Mouse (Mus musculus): ENCODE data around the gene Bckdhb. TPM values are rescaled to one million over a fixed set of nuclear protein-coding genes. Genes with fewer than 3 reads are reported as not detected.

Gene Bckdhb
- polyA plus RNA-seq, 1 experiment from 2014 or later, result 38.4 TPM

DNA sequence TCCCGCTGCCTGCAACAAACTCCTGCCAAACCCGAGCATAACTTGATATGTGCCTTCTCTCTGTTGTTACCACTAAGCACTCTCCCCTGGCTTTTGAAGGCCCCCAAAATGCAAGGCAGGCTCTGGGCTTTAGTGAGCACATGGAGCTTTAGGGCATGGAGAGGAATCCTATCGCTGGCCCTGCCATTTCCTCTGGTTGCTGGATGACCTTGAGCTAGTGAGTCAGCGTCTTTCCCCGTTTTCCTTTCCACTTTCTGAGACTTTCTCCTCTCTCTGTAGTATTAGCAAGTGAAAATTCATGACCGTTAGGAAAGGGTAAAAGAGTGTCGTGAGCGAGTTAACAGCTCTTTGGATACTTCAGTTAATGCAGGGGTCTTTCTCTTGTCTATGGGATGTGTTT, 111.1 kb downstream of the Bckdhb start:
- peaks cover 24% of the 10 kb centered on the region for H3K4me1 ChIP-seq (replicated peaks)
- no peaks in the 10 kb centered on the region for H3K36me3 ChIP-seq
- 95% methylated on average over 8 of the region's 8 CpGs for WGBS
- H3K4me2 ChIP-seq, result no peak overlapping the region
- ATAC-seq (ENCODE audit: low FRiP score, low read depth), result no peak
- no peak overlapping the region for H3K9ac ChIP-seq
- H3K9me3 ChIP-seq, result no peaks in the 10 kb centered on the region
- H3K27me3 ChIP-seq, result no peaks in the 10 kb centered on the region
- no peak overlapping the region for H3K4me3 ChIP-seq
- H3K27ac ChIP-seq (replicated peaks), result no peak overlapping the region

DNA sequence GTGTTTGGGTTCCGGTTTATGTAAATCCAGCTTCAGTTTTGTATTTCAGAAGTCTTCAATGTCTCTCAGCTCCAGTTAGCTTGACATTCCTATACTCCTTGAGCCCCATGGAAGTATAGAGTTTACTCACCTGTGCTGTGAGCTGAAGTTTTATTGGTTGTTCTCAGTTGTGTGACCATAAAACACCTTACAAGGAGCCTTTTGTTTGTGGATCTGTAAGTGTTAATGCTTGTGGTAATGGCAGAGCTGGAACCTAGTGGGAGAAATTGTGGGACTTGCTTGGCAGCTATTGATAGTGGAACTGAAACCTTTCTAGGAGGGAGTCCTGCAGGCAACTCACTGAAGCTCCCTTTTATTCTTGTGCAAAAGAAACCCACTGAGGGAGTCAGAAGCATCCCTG, 112.3 kb downstream of the Bckdhb start:
- no peak overlapping the region for H3K9ac ChIP-seq
- peaks cover 18% of the 10 kb centered on the region for H3K4me1 ChIP-seq (replicated peaks)
- WGBS, result 95% methylated on average over 1 of the region's 1 CpGs
- no peaks in the 10 kb centered on the region for H3K27me3 ChIP-seq
- H3K27ac ChIP-seq (replicated peaks), result no peak overlapping the region
- no peak overlapping the region for H3K4me3 ChIP-seq
- H3K4me2 ChIP-seq, result no peak overlapping the region
- ATAC-seq (ENCODE audit: low FRiP score, low read depth), result no peak
- H3K9me3 ChIP-seq, result no peaks in the 10 kb centered on the region
- no peaks in the 10 kb centered on the region for H3K36me3 ChIP-seq

DNA sequence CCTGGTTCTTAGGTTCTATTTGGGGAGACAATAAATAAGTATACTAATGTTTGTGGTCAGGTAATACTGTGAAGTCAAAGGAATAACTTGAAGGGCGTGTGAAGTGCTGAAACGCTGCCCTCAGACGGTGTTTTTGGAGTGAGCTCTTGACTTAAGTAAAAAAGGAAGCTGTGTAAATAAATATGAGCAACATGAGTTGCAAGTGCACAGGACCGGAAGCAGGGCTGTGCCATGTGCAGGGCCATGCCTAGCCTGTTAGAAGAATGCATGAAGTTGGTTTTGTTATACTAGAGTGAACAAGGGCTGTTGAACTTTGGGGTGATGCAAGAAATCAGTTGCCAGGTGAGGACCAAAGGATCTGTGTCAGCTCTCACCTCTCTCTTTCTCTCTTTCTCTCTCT, 114.0 kb downstream of the Bckdhb start:
- WGBS, result 88% methylated on average over 4 of the region's 4 CpGs
- Histone ChIP-seq H3K9ac (no peak overlapping the region), H3K9me3 (no peaks in the 10 kb centered on the region), H3K27ac (replicated peaks) (no peak overlapping the region), H3K4me2 (no peak overlapping the region), H3K36me3 (no peaks in the 10 kb centered on the region), H3K27me3 (no peaks in the 10 kb centered on the region), H3K4me1 (replicated peaks) (peaks cover under 1% of the 10 kb centered on the region), H3K4me3 (no peak overlapping the region)
- ATAC-seq (ENCODE audit: low FRiP score, low read depth), result no peak

DNA sequence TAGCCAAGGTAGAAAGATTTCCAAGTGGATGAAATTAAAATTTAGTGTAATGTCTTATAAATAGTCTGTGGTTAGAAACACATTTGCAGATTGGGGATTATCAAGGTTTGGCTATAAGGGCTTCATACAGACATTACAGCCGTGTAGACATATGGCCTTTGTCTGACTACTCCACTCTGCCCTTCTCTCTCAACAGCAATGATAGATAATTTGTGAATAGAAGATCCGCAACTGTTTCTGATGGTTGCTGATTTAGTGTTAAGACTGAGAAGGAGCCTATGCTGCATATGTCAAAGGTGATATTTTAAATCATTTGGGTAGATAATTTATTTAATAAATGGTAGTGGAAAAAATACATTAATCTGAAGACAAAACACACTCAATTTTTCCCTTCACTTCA, 115.4 kb downstream of the Bckdhb start:
- no peak overlapping the region for H3K4me3 ChIP-seq
- H3K9ac ChIP-seq, result no peak overlapping the region
- H3K27ac ChIP-seq (replicated peaks), result no peak overlapping the region
- WGBS, result 89% methylated on average over 2 of the region's 2 CpGs
- ATAC-seq (ENCODE audit: low FRiP score, low read depth), result no peak
- no peaks in the 10 kb centered on the region for H3K9me3 ChIP-seq
- no peaks in the 10 kb centered on the region for H3K36me3 ChIP-seq
- H3K4me1 ChIP-seq (replicated peaks), result no peaks in the 10 kb centered on the region
- no peak overlapping the region for H3K4me2 ChIP-seq
- H3K27me3 ChIP-seq, result no peaks in the 10 kb centered on the region

DNA sequence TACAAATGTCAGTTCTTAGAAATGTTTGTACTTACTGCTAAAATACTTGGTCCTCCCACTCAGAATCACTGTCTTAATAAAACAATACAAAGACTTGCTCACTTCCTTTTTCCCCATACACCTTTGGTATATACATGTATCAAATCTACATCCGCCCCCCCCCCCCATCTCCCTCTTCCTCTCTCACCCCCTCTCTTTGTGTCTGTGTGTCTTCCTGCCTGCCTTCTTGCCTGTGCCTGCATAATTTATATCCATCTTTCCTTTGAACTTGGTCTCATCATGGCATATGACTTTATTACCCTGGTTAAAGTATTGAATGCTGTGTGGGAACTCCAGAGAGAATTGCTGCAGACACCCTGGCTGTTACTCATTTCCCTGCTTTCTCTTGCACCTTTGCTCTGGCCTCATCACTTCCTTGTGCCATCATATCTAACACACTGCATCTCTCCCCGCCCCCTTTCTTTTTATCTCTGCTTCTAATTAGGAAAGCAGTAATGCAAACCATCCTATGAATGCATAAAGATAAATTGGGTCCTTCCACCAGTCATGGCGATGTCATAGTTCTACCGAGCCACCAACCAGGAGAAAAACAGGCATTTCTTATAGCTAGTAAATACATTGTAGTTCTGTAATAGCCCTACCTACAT, 116.8 kb downstream of the Bckdhb start:
- Histone ChIP-seq H3K4me1 (replicated peaks) (peaks cover under 1% of the 10 kb centered on the region; the same call in 1 of the 2 replicates), H3K4me2 (no peak overlapping the region), H3K4me3 (no peak overlapping the region), H3K9me3 (no peaks in the 10 kb centered on the region), H3K9ac (no peak overlapping the region), H3K27me3 (no peaks in the 10 kb centered on the region), H3K36me3 (no peaks in the 10 kb centered on the region), H3K27ac (replicated peaks) (no peak overlapping the region)
- ATAC-seq (ENCODE audit: low FRiP score, low read depth), result no peak
- WGBS, result 84% methylated on average over 4 of the region's 4 CpGs

DNA sequence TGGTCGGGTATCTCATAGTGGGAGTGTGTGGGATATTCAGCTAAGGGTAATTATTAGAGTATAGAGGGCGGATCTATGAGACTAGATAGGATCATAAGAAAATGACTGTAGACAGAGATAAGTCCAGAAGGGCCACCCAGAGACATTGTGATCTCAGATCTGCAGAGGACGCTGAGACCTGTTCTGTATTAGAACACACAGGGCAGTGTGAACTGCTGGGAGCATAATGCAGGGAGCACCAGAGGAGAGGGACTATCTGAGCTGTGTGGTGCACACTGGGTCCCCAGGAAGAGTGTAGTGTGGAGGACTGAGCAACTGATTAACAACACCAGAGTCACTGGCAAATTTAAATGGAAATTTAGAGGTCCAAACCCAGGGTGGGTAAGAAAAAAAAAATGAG, 117.6 kb downstream of the Bckdhb start:
- no peaks in the 10 kb centered on the region for H3K36me3 ChIP-seq

DNA sequence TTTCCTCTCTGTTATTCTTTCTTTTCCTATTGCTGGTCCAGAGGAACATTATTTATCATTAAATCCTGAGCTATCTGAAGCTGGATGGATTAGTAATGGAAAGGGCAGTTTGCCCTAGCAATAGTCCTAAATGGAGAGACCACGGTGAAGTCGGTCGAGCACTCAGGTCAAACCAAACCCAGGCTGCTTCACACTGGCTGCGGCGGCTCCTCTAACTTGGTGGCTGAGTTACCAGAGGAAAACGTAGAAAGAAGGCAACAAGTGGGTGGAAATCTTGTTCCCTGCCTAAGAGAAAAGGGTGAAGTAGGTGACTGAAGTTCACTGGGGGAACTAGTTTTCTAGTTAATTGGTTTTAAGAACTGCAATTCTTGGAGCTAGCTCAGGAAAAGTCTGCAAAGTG, 119.2 kb downstream of the Bckdhb start:
- Histone ChIP-seq H3K9ac (no peak overlapping the region), H3K27me3 (no peaks in the 10 kb centered on the region), H3K4me3 (no peak overlapping the region), H3K9me3 (no peaks in the 10 kb centered on the region), H3K27ac (replicated peaks) (no peak overlapping the region), H3K36me3 (no peaks in the 10 kb centered on the region), H3K4me2 (no peak overlapping the region), H3K4me1 (replicated peaks) (peaks cover 6% of the 10 kb centered on the region; the same call in 1 of the 2 replicates)
- ATAC-seq (ENCODE audit: low FRiP score, low read depth), result no peak
- 93% methylated on average over 6 of the region's 6 CpGs for WGBS

More for the DNA sequence above, 117.6 kb downstream of the Bckdhb start:
- no peak overlapping the region for H3K27ac ChIP-seq (replicated peaks)
- no peaks in the 10 kb centered on the region for H3K27me3 ChIP-seq
- H3K4me3 ChIP-seq, result no peak overlapping the region
- no peaks in the 10 kb centered on the region for H3K9me3 ChIP-seq
- no peak overlapping the region for H3K4me2 ChIP-seq
- ATAC-seq (ENCODE audit: low FRiP score, low read depth), result no peak
- 83% methylated on average over 3 of the region's 3 CpGs for WGBS
- no peak overlapping the region for H3K9ac ChIP-seq
- H3K4me1 ChIP-seq (replicated peaks), result peaks cover 6% of the 10 kb centered on the region; the same call in 1 of the 2 replicates

DNA sequence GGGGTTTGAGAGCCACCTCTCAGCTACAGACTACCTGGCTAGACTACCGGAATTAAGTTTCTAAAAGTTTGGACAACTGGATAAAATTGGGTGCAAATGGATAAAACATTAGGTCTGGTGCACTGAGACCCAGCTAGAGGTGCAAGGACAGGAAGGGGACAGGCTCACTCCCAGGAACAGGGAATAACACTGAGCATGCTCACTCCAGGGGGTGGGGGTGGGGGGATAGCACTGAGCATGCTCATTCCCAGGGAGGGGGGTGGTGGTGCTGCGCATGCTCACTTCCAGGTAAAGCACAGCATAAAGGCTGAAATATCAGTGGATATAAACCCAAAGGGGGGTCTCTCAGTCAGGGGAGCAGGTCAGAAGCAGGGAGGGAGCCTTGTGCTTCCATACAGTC, 120.7 kb downstream of the Bckdhb start:
- H3K36me3 ChIP-seq, result no peaks in the 10 kb centered on the region
- WGBS, result 98% methylated on average over 2 of the region's 2 CpGs
- H3K4me2 ChIP-seq, result no peak overlapping the region
- H3K4me1 ChIP-seq (replicated peaks), result peaks cover 6% of the 10 kb centered on the region; the same call in 1 of the 2 replicates
- H3K27ac ChIP-seq (replicated peaks), result no peak overlapping the region
- ATAC-seq (ENCODE audit: low FRiP score, low read depth), result no peak
- H3K9me3 ChIP-seq, result no peaks in the 10 kb centered on the region
- no peak overlapping the region for H3K4me3 ChIP-seq
- no peaks in the 10 kb centered on the region for H3K27me3 ChIP-seq
- H3K9ac ChIP-seq, result no peak overlapping the region

DNA sequence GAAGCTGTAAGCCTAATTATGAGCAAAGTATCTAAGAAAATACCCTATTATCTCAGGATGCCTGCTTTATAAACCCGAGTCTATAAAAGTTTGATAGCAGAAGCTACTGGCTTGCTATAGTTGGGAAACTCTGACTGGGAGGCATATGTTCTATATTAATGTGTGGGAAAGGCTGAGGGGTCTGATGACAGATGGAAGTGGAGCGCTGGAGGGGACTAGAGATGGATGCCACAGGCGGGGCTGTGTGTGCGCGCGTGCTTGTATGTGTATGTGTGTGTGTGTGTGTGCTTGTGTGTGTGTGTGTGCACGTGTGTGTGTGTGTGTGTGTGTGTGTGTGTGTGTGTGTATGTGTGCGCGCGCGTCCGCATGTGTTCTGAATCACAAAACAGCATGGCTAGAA, 121.4 kb downstream of the Bckdhb start:
- peak; percentile 58; the same call in 1 of the 2 replicates for ATAC-seq (ENCODE audit: low FRiP score, low read depth)
- peaks cover 6% of the 10 kb centered on the region; the same call in 1 of the 2 replicates for H3K4me1 ChIP-seq (replicated peaks)
- no peak overlapping the region for H3K4me3 ChIP-seq
- no peaks in the 10 kb centered on the region for H3K27me3 ChIP-seq
- no peak overlapping the region for H3K9ac ChIP-seq
- H3K4me2 ChIP-seq, result no peak overlapping the region
- WGBS, result 76% methylated on average over 12 of the region's 12 CpGs
- no peaks in the 10 kb centered on the region for H3K36me3 ChIP-seq
- H3K9me3 ChIP-seq, result no peaks in the 10 kb centered on the region
- no peak overlapping the region for H3K27ac ChIP-seq (replicated peaks)

DNA sequence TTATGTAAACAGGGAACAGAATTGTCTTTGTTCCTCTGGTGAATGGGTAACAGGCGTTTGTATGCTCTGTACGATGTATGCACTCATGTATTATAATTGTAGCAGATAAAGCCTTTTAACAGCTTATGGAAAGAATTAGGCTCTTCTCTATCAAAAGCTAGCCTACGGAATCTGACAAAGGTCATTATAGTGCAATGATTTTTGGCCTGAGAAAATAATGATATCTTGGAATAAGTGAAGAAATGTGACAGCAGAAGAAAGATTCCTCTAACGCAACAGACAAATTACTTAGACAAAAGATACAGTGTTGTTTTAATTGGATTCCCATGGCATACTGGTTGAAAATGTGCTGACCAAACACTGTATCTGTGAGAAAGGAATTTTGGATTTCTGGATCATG, 122.0 kb downstream of the Bckdhb start:
- Histone ChIP-seq H3K27me3 (no peaks in the 10 kb centered on the region), H3K4me1 (replicated peaks) (peaks cover 6% of the 10 kb centered on the region; the same call in 1 of the 2 replicates), H3K36me3 (no peaks in the 10 kb centered on the region), H3K27ac (replicated peaks) (peak overlapping the region; percentile 34; the same call in 1 of the 2 replicates), H3K9ac (no peak overlapping the region), H3K9me3 (no peaks in the 10 kb centered on the region), H3K4me2 (no peak overlapping the region), H3K4me3 (no peak overlapping the region)
- WGBS, result 29% methylated on average over 4 of the region's 4 CpGs
- no peak for ATAC-seq (ENCODE audit: low FRiP score, low read depth)

DNA sequence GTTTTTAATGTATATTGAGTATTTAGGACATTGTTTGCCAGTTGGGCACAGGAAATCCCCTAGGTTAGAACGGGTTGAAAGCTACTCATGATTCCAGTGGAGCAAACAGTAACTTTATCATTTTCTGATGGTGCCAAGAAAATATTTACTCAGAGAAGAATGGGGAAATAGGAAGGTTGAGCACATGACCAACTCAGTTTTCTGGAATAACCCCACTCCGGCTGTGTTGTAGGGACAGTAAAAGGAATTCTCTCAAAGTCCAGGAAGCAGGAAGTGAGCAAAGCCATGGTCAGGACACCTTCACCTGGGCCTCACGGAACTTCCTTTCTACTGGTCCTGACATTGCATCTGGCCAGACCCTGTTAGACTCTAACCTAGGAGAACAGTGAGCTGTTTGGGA, 122.5 kb downstream of the Bckdhb start:
- Histone ChIP-seq H3K9ac (no peak overlapping the region), H3K4me3 (no peak overlapping the region), H3K27ac (replicated peaks) (peak overlapping the region; percentile 34; the same call in 1 of the 2 replicates), H3K4me1 (replicated peaks) (peaks cover 6% of the 10 kb centered on the region; the same call in 1 of the 2 replicates), H3K36me3 (no peaks in the 10 kb centered on the region), H3K4me2 (no peak overlapping the region), H3K27me3 (no peaks in the 10 kb centered on the region), H3K9me3 (no peaks in the 10 kb centered on the region)
- no peak for ATAC-seq (ENCODE audit: low FRiP score, low read depth)
- WGBS, result 87% methylated on average over 3 of the region's 3 CpGs

DNA sequence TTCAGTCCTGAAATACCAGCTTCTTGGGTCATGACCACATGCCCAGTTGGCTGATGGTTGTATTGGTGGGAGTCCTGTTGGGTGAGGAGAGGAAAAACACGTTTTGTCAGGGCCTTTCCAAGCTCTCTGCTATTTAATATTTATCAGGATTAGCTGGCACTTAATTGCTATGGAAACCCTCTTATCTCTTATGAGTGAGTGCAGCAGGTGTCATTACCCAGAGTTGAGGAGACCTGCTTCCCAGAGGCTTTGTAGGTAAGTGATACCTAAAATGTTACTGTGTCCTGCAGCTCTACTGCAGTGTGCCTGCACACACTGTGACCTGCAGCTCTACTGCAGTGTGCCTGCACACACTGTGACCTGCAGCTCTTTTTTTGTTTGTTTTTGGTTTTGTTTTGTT, 124.2 kb downstream of the Bckdhb start:
- no peaks in the 10 kb centered on the region for H3K27me3 ChIP-seq
- H3K4me1 ChIP-seq (replicated peaks), result peaks cover 6% of the 10 kb centered on the region; the same call in 1 of the 2 replicates
- H3K36me3 ChIP-seq, result no peaks in the 10 kb centered on the region
- ATAC-seq (ENCODE audit: low FRiP score, low read depth), result no peak
- no peak overlapping the region for H3K4me2 ChIP-seq
- WGBS, result 40% methylated on average over 1 of the region's 1 CpGs
- no peak overlapping the region for H3K9ac ChIP-seq
- H3K9me3 ChIP-seq, result no peaks in the 10 kb centered on the region
- no peak overlapping the region for H3K27ac ChIP-seq (replicated peaks)
- H3K4me3 ChIP-seq, result no peak overlapping the region

Data from hindbrain, embryonic 15.5 days (tissue).